Mouse (Mus musculus) B cell, adult 2 months (primary cell): ENCODE measurements around the gene Gm8279.
"Not testable (repeated sequence)": the region's sequence is repeated elsewhere in the genome, so short reads cannot be mapped to it uniquely, and the experiment has no call there.

ENCODE experiments used
- DNase-seq, 2 experiments: peaks; one replicate each; pipeline ENCODE4 v3.0.0; 2022

Gene Gm8279

DNA sequence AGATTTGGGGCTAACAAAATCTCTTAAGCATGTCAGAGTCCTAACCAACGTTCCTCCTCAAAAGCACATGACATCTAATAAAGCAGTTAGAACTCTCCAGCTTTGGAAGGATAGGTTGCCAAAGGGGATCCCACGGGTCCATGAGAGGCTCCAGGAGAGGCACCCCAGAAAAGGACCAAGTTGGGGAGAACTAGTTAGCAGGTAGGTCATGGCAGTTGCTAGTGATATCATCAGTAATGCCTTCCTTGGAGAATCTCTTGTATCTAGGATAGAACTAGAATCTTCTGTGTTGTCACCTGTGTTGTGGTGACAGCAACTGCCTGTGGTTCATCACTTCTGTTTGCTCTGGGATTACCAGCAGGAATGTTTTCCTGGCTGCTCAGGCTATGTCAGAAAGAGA lies at the start of gene Gm8279:
Gene Gm8279 (plus strand): TSS at position 301 of the 400 bp plus-strand sequence.
- not testable (repeated sequence) for DNase-seq

DNA sequence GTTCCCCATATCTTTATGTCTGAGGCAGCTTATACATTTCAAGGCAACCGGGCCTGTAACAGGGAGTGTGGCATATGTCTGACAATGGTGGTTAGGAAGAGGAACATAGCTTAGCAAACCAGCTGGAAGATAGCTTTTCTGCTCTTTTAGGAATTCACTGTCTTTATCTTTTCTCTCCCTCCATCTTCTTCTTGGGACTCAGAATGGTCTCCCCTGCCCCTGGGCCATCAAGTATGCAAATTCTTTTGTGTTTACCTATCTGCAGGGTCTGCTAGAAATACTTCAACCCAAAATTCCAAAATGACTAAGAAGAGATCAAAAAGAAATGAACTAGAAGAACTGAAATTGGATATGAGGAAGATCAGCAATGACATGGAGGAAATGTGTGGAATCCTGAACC lies 32.9 kb downstream of the Gm8279 start, which contains the start of gene Gm3317:
Gene Gm3317 (plus strand): TSS at position 301 of the 400 bp plus-strand sequence.
- not testable (repeated sequence) for DNase-seq

GRCm38 (mm10) chr14:5185493-5185892 lies 54.2 kb downstream of the Gm8279 start, which contains the start of gene Gm8271:
Gm8271 (plus strand) TSS chr14:5185793.
- DNase-seq = not testable (repeated sequence)
